Mouse (Mus musculus): ENCODE data around the gene Abcf1. TPM values are rescaled to one million over a fixed set of nuclear protein-coding genes. Genes with fewer than 3 reads are reported as not detected.
A peak's percentile ranks its signal among the peaks of the same experiment; 100 is the strongest.

Abcf1 gene
- total RNA-seq, 2 experiments from 2014 or later = 96.2 to 107 TPM

DNA sequence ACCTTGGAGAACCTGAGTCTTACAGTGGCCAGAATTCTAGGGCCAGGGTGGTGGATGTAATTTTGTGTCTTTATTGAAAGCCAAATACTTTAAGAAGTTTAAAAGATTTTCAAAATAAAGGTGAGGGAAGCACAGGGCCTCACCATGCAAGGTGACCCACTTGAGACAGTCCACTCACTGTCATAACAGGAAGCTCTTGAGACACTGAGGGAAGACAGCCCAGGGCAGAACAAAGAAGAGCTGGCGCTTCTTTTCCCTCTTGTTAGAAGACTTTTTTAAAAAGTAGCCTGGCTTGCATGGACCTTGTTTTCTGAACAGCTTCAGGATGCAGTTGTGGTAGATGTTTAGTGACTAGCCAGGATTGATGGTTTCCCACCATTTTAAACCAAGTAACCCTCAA, 49.2 kb downstream of the Abcf1 start:
- DNase-seq (ENCODE audit: low spot score in 2 of 2) = no peak

- no peak for DNase-seq (ENCODE audit: low spot score in 2 of 2)
Observed at GRCm38 (mm10) chr17:35919864-35920301, 49.7 kb downstream of the Abcf1 start.

- peak; percentile 54 to 78 for DNase-seq (ENCODE audit: low spot score in 2 of 2)
Observed at GRCm38 (mm10) chr17:35919060-35919715, 50.4 kb downstream of the Abcf1 start.

DNA sequence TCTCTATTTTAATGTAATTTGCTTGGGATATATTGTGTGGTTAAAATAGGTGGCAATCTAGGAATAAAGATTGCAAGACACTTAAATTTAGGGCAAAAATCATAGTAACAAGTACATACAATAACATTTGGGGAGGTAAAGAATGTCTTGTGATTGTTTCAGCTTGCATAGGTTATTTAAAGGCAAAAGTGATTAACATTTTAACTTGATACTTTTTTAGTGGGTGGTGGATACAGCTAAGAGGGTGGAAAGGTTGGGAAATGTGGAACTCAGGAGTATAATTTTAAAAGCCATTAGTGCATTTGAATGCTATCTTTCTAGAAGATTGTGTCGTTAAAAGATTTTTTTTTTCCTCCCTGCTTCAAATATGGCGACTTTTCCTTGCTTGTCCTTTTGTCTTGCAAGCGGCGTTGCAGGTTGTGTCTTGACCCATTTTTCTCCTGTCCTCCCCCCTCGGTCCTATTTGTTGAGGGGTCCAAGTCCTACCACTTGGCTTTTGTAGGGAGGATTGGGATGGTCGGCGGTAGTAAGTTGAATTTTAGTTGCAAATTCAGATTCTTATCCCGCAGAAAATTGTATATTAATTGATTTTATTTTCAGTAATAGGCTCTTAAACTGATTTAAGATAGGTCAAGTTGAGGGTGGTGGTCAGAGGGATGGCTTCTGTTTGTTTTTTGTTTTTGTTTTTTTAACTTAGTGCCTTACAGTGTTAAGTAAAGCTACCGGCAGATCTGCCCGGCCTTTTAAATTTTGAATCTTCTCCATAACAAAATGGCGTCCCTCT, 51.1 kb downstream of the Abcf1 start:
- DNase-seq (ENCODE audit: low spot score in 2 of 2) = no peak

DNA sequence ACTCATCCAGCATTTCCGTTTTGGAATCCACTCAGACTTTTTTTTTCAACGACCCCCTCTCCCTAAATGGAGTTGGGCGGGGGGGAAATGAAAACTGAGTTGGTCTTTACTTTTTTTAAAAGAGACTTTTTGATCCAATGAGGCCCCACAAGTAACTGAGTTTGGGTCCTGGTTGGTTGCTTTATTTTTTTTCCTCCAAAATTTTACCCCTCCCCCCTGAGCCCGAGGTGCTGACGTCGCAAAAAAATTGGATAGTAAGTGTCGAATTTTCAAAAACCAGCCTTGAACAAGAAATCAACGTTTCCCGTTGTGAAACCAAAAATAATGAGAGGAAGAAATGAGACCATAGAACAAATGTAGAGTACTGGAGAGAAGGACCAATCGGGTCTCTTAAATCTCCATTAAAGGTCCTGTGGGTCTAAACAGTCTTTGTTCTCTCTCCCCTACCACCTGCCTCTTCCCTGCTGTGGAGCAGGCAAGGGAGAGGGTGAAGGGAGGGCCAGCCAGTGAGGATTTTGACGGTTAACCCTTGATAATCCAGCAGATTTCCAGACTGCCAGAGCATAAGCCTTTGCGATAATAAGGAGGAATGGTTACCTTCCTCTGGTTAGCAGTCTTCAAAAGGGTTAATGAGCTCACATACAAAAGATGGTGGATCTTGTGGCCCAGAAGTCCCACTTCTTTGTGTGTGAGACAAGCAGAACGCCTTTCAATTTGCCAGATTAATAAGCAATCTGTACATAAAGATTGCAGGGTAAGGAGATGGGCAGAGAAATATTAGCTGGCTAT, 51.9 kb downstream of the Abcf1 start:
- DNase-seq (ENCODE audit: low spot score in 2 of 2) = no peak

DNA sequence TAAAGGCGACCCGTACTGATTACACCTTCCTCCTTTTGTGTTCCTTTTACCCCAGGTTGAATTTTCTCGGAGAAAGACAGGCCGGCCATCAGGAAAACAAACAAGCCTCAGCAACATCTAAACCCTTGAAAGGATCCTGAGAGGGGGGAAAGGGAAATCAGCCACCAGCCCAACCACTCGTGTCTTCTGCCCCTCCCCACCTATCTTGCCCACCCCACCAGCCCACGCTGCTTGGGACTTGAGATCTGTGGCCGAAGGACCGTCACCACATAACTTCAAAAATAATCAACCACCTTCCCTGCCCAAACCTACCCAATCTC, 52.5 kb downstream of the Abcf1 start:
- no peak for DNase-seq (ENCODE audit: low spot score in 2 of 2)

GRCm38 (mm10) chr17:35916297-35917142, 53.0 kb downstream of the Abcf1 start, which contains the start of the genes Mrps18b and Ppp1r10:
Mrps18b (minus strand) TSS chr17:35916389.
Ppp1r10 (plus strand) TSS chr17:35916434.
- peak; percentile 95 to 97 for DNase-seq (ENCODE audit: low spot score in 2 of 2)

DNA sequence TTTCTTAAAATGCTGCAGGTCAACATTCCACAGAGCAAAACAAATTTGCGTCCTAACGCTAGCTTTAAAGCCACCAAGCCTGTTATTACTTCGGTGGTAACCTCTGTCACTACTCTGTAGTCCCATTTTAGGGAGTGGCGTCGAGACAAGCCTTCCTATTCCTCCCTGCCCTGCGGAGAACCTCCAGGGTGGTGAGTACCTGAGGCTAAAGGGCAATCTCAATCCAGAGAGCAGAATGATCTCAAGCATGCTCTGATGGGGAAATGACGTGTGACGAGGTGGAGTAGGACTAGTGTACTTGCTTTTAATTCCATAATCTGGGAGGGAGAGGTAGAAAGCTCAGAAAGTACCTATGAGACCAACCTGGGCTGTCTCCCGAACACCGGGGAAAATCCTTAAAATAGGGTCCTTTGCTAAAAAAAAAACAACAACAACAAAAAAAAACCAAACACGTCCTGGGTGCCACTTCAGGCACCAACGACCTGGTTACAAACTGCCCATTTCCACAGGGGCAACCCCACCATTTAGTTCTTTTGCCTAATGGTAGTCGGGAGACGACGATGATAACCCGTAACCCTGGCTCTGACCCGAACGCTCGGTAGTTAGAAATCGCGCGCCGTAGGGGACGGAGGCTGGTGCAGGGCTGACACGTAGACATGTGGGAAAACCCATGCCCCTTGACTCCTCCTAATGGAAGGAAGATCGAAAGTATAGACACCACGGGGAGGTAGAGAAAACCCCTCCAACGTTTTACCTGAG, 53.8 kb downstream of the Abcf1 start:
- no peak for DNase-seq (ENCODE audit: low spot score in 2 of 2)

DNA sequence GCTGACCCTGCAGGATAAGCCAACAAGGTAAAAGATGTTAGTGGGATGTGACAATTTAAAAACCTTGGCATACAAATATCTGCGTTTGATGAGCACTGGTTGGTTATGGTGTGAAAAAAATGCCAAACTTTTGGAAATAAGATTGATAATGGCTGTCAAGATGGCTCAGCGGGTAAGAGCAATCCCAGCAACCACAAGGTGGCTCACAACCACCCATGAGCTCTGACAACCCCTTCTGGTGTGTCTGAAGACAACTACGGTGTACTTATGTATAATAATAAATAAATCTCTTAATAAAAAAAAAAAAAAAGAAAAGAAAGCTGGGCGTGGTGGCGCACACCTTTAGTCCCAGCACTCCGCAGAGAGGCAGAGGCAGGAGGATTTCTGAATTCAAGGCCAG, 54.6 kb downstream of the Abcf1 start:
- no peak for DNase-seq (ENCODE audit: low spot score in 2 of 2)

DNA sequence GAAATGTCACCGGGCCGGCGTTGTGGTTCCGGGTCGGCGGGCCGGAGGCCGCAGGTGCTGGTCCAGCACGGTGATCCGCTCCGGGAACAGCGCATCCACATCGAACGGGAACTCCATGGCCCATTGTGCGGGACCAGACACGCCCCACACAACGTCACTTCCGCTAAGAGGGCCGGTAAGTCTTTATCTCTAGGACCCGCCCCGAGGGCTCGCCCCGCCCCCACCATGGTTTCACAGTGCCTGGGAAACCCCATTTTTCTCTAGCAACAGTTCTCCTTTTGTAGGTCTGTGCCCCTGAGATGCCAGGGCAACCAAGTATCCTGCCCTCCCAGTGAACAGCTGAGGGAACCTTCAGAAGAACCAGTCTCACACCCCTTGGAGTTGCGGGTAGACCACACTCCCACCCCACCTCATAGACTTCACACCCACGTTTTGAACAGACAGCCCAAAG, 59.6 kb downstream of the Abcf1 start, which contains the start of gene Atat1:
Gene Atat1, minus strand, starts transcription at position 157 of the 451 bp plus-strand sequence.
- DNase-seq (ENCODE audit: low spot score in 2 of 2) = peak; percentile 82 to 90

DNA sequence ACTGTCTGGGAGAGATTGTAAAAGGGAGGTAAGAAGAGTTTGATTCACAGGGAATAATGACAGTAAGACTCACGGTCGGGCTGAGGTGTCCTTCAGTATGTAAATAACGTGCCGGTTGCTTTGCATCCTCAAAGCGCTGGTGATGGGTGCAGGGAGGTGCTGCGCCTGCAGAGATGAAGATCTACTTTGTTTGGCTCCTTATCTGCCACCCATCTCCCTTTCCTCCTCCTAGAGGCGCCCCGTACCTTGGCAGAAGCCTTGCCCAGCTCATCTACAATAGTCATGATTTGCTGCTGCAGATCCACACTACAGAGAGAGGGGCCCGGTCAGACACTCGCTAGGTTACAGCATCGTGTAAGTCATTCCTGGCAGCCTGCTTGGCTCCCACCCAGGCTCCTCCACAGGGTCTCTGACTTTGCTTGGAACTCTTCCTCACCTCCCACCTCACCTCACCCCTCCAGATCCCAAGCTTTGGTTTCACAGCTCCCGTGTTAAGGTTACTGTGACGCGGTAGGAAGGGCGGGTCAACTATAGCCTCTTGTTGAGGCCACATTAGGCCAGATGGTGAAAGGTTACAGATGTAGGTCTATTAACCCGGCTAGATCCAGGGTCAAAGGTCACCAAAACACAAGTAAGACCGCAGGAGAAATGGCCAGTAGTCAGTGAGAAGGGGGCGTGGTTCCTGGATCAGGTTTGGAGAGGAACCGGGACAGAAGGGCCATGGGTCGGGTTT, 60.2 kb downstream of the Abcf1 start:
- no peak for DNase-seq (ENCODE audit: low spot score in 2 of 2)

DNA sequence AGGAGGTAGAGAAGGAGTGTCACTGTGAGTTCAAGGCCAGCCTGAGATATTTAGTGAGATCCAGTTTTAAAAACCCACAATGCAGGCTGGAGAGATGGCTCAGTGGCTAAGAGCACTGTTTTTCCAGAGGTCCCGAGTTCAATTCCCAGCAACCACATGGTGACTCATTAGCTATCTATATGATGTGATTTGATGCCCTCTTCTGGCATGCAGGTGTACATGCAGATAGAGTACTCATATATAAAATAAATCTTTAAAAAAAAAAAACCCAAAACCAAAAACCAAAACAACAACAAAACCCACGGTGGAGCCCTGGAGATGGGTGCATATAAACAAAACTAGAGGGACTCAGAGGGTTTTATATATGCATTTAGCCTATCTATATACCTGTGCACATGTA, 62.0 kb downstream of the Abcf1 start:
- no peak for DNase-seq (ENCODE audit: low spot score in 2 of 2)

Small RNA genes within 50 kb of the gene (microRNA-seq; reads per million reads assigned to microRNA genes)
- gene Mir1894 (not detected), gene Mir877 (107 reads per million, percentile 46 among the genes with 10 or more reads in this experiment)

Other genes starting within 250 kb of the Abcf1 start
- 10 to 100 TPM; 11.3 to 14.9 TPM for gene Ier3, start 148.1 kb downstream of the Abcf1 start, total RNA-seq (2021)
- gene Flot1, start 146.5 kb downstream of the Abcf1 start, total RNA-seq (2021) = 10 to 100 TPM; 70.9 to 72.5 TPM
- 100 to 1,000 TPM; 553 to 648 TPM for gene Tubb5, start 131.5 kb downstream of the Abcf1 start, total RNA-seq (2021)
- gene Mdc1, start 128.2 kb downstream of the Abcf1 start, total RNA-seq (2021) = 10 to 100 TPM; 28.2 to 35.6 TPM
- gene Nrm, start 108.4 kb downstream of the Abcf1 start, total RNA-seq (2021) = 10 to 100 TPM; 25.8 to 27.1 TPM
- gene Ppp1r18, start 104.2 kb downstream of the Abcf1 start, total RNA-seq (2021) = 10 to 100 TPM; 40.7 to 46.6 TPM
- 10 to 100 TPM; 44.4 to 52.3 TPM for gene Dhx16, start 89.9 kb downstream of the Abcf1 start, total RNA-seq (2021)
- gene 2310061I04Rik, start 72.3 kb downstream of the Abcf1 start, total RNA-seq (2021) = 10 to 100 TPM; 34.4 to 34.5 TPM
- 10 to 100 TPM; 46.3 to 50.3 TPM for gene Atat1, start 59.7 kb downstream of the Abcf1 start, total RNA-seq (2021)
- 10 to 100 TPM; 77.3 to 83.2 TPM for gene Mrps18b, start 53.4 kb downstream of the Abcf1 start, total RNA-seq (2021)
- gene Ppp1r10, start 53.3 kb downstream of the Abcf1 start, total RNA-seq (2021) = 10 to 100 TPM; 89.8 to 96.6 TPM
- gene Gnl1, start 10.1 kb upstream of the Abcf1 start, total RNA-seq (2021) = 10 to 100 TPM; 61.1 to 64.2 TPM
- 10 to 100 TPM; 40.9 to 44.2 TPM for gene Prr3, start 10.5 kb upstream of the Abcf1 start, total RNA-seq (2021)
- 1 to 10 TPM; 2.5 to 3.3 TPM for gene H2-T24, start 50.8 kb upstream of the Abcf1 start, total RNA-seq (2021)
- gene H2-T23, start 63.1 kb upstream of the Abcf1 start, total RNA-seq (2021) = 10 to 100 TPM; 33.9 to 55.1 TPM
- gene H2-T22, start 73.0 kb upstream of the Abcf1 start, total RNA-seq (2021) = 10 to 100 TPM; 22.1 to 22.9 TPM
- under 1 TPM in 1 of 2 experiments, not detected in 1; 0.17 TPM for gene Gm6034, start 73.2 kb upstream of the Abcf1 start, total RNA-seq (2021)
- gene Gm11127, start 88.6 kb upstream of the Abcf1 start, total RNA-seq (2021) = 1 to 10 TPM; 1.4 to 1.7 TPM
- gene Gm19684, start 151.9 kb upstream of the Abcf1 start, total RNA-seq (2021) = under 1 TPM; 0.20 to 0.25 TPM
- gene Gm7030, start 159.7 kb upstream of the Abcf1 start, total RNA-seq (2021) = not detected
- gene Gm8909, start 198.8 kb upstream of the Abcf1 start, total RNA-seq (2021) = under 1 TPM in 1 of 2 experiments, not detected in 1; 0.50 TPM
- gene H2-T3, start 220.5 kb upstream of the Abcf1 start, total RNA-seq (2021) = not detected